Mouse (Mus musculus): Measurements from ENCODE around the gene Sel1l3. TPM values are rescaled to one million over a fixed set of nuclear protein-coding genes. Genes with fewer than 3 reads are reported as not detected.

Gene Sel1l3
- polyA plus RNA-seq, 1 experiment, result 28.6 TPM

DNA sequence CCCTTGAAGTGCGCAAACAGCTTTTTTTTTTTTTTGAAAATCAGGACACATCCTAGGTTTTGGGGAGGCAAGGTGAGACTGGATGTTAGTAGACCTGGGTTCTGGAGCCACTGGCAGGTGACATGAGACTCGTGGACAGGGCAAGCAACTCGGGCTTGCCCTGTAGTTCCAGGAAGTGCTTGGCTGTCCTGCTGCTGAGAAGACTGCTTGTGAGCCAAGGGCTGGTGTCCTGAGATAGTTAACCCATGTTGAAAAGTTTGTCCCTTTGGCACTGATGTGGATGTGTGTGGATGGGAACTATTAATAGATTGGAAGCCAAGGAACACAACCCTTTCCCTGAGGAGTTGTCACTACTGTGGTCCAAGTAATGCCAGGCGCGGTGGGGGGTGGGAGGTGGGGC, 635 bp upstream of the Sel1l3 start:
- Histone ChIP-seq H3K4me3 (ENCODE audit: insufficient read depth, low read depth, low read length) (no peak overlapping the region), H3K27me3 (replicated peaks; ENCODE audit: control insufficient read depth, insufficient read depth, low read length) (no peaks in the 10 kb centered on the region), H3K36me3 (ENCODE audit: control insufficient read depth, insufficient read depth, low read length) (no peaks in the 10 kb centered on the region), H3K27ac (ENCODE audit: insufficient read depth, low read depth, low read length) (no peak overlapping the region), H3K4me1 (ENCODE audit: control insufficient read depth, insufficient read depth, low read length) (peaks cover 6% of the 10 kb centered on the region; the same call in 1 of the 2 replicates)
- TF ChIP-seq POLR2A (IDR thresholded peaks at IDR 0.05; ENCODE audit: low read depth, low read length), result no peak
- no peak for TF ChIP-seq CTCF (conservative IDR thresholded peaks at IDR 0.05; ENCODE audit: insufficient read depth, insufficient read length, low read depth, low read length)
- peak; percentile 76 for DNase-seq
- WGBS, result 35% methylated on average over 5 of the region's 5 CpGs

GRCm38 (mm10) chr5:53212782-53213710, 681 bp downstream of the Sel1l3 start:
- H3K36me3 ChIP-seq (ENCODE audit: control insufficient read depth, insufficient read depth, low read length), result no peaks in the 10 kb centered on the region
- H3K27ac ChIP-seq (ENCODE audit: insufficient read depth, low read depth, low read length), result no peak overlapping the region
- DNase-seq, result peak; percentile 47
- no peak for TF ChIP-seq POLR2A (IDR thresholded peaks at IDR 0.05; ENCODE audit: low read depth, low read length)
- no peak for TF ChIP-seq CTCF (conservative IDR thresholded peaks at IDR 0.05; ENCODE audit: insufficient read depth, insufficient read length, low read depth, low read length)
- H3K27me3 ChIP-seq (replicated peaks; ENCODE audit: control insufficient read depth, insufficient read depth, low read length), result no peaks in the 10 kb centered on the region
- H3K4me1 ChIP-seq (ENCODE audit: control insufficient read depth, insufficient read depth, low read length), result peaks cover 6% of the 10 kb centered on the region; the same call in 1 of the 2 replicates
- H3K4me3 ChIP-seq (ENCODE audit: insufficient read depth, low read depth, low read length), result peak overlapping the region; percentile 56
- 1% methylated on average over 70 of the region's 99 CpGs for WGBS

DNA sequence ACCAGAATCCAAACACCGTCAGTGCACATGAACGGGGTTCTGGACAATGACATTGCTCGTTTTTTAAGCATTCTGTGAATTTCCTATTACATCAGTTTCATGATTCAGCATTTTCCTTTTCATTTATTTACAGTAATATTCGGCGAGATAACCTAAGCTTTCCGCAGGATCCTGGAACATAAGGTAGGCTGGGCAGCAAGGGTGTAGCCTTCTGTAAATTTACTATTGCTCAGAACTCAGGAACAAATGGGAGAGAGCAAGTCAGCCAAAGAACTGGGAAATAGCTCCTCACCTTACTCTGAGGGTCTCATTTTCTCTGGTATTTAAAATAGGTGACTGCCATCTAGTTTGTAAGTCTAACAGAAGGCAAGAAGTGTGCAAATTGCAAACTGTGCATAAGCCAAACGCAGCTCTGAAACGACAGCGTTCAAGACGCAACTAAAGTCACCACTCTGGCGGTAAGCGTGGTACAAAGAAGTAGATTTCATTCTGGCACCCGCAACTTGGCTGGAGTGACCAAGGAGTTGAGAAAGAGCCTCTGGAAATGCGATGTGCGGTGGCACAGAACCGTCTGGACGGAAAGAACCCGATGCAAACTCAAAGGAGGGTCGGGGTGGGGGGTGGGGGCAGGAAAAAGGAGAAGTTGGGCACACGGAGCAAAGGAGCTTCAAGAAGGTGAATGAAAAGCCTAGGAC, 1.5 kb downstream of the Sel1l3 start:
- H3K27ac ChIP-seq (ENCODE audit: insufficient read depth, low read depth, low read length), result no peak overlapping the region
- no peaks in the 10 kb centered on the region for H3K36me3 ChIP-seq (ENCODE audit: control insufficient read depth, insufficient read depth, low read length)
- peak overlapping the region; percentile 56 for H3K4me3 ChIP-seq (ENCODE audit: insufficient read depth, low read depth, low read length)
- H3K4me1 ChIP-seq (ENCODE audit: control insufficient read depth, insufficient read depth, low read length), result peaks cover 6% of the 10 kb centered on the region; the same call in 1 of the 2 replicates
- no peak for TF ChIP-seq POLR2A (IDR thresholded peaks at IDR 0.05; ENCODE audit: low read depth, low read length)
- TF ChIP-seq CTCF (conservative IDR thresholded peaks at IDR 0.05; ENCODE audit: insufficient read depth, insufficient read length, low read depth, low read length), result no peak
- DNase-seq, result no peak
- no peaks in the 10 kb centered on the region for H3K27me3 ChIP-seq (replicated peaks; ENCODE audit: control insufficient read depth, insufficient read depth, low read length)
- WGBS, result 15% methylated on average over 20 of the region's 20 CpGs

GRCm38 (mm10) chr5:53211241-53211640, 2.5 kb downstream of the Sel1l3 start:
- Histone ChIP-seq H3K4me1 (ENCODE audit: control insufficient read depth, insufficient read depth, low read length) (peaks cover 6% of the 10 kb centered on the region; the same call in 1 of the 2 replicates), H3K27me3 (replicated peaks; ENCODE audit: control insufficient read depth, insufficient read depth, low read length) (no peaks in the 10 kb centered on the region), H3K4me3 (ENCODE audit: insufficient read depth, low read depth, low read length) (no peak overlapping the region), H3K36me3 (ENCODE audit: control insufficient read depth, insufficient read depth, low read length) (no peaks in the 10 kb centered on the region), H3K27ac (ENCODE audit: insufficient read depth, low read depth, low read length) (no peak overlapping the region)
- no peak for TF ChIP-seq POLR2A (IDR thresholded peaks at IDR 0.05; ENCODE audit: low read depth, low read length)
- no peak for TF ChIP-seq CTCF (conservative IDR thresholded peaks at IDR 0.05; ENCODE audit: insufficient read depth, insufficient read length, low read depth, low read length)
- 54% methylated on average over 6 of the region's 6 CpGs for WGBS
- DNase-seq, result no peak

DNA sequence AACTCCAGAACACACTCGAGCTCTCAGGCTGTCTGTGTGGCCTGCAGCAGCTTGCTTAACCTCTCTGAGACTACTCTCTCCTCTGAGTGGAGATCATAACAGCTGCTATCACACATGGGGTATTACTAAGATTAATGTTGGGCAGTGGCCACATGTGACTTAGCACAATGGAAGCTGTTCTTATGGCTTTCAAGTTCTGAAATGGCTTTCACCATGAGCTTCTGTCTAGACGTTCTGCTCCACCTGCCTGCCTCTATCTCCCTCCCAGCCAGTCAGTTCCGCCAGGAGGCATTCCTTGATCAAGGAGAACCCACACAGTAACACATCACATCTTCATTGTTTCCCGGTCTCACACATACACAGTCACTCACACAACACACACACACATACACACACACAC, 3.2 kb downstream of the Sel1l3 start:
- Histone ChIP-seq H3K4me1 (ENCODE audit: control insufficient read depth, insufficient read depth, low read length) (peaks cover 6% of the 10 kb centered on the region; the same call in 1 of the 2 replicates), H3K36me3 (ENCODE audit: control insufficient read depth, insufficient read depth, low read length) (no peaks in the 10 kb centered on the region), H3K4me3 (ENCODE audit: insufficient read depth, low read depth, low read length) (no peak overlapping the region), H3K27ac (ENCODE audit: insufficient read depth, low read depth, low read length) (no peak overlapping the region), H3K27me3 (replicated peaks; ENCODE audit: control insufficient read depth, insufficient read depth, low read length) (no peaks in the 10 kb centered on the region)
- 83% methylated on average over 4 of the region's 4 CpGs for WGBS
- no peak for DNase-seq
- no peak for TF ChIP-seq CTCF (conservative IDR thresholded peaks at IDR 0.05; ENCODE audit: insufficient read depth, insufficient read length, low read depth, low read length)
- no peak for TF ChIP-seq POLR2A (IDR thresholded peaks at IDR 0.05; ENCODE audit: low read depth, low read length)

GRCm38 (mm10) chr5:53209773-53210172, 4.0 kb downstream of the Sel1l3 start:
- H3K27me3 ChIP-seq (replicated peaks; ENCODE audit: control insufficient read depth, insufficient read depth, low read length), result no peaks in the 10 kb centered on the region
- 49% methylated on average over 7 of the region's 7 CpGs for WGBS
- DNase-seq, result no peak

DNA sequence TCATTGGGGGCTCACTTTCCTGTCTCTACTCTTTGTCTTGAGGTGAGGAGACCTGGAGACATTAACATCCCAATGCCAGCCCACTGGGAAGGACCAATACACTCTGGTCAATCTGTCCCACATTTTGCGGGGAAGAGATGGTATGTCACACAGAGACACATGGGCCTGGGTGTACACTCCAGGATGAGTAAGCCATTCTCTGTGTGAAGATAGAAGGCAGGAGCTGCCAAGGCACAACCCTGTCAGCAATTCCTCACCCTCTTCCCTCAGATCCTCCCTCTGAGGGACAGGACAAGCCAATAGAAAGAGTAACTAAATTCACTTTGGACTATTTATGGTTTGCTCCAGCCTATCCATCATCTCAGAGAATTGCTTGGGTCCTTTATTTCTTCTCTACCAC, 5.0 kb downstream of the Sel1l3 start:
- Histone ChIP-seq H3K36me3 (ENCODE audit: control insufficient read depth, insufficient read depth, low read length) (no peaks in the 10 kb centered on the region), H3K4me3 (ENCODE audit: insufficient read depth, low read depth, low read length) (no peak overlapping the region), H3K27me3 (replicated peaks; ENCODE audit: control insufficient read depth, insufficient read depth, low read length) (no peaks in the 10 kb centered on the region), H3K27ac (ENCODE audit: insufficient read depth, low read depth, low read length) (no peak overlapping the region), H3K4me1 (ENCODE audit: control insufficient read depth, insufficient read depth, low read length) (peaks cover 6% of the 10 kb centered on the region; the same call in 1 of the 2 replicates)
- WGBS, result 96% methylated on average over 1 of the region's 1 CpGs
- DNase-seq, result no peak
- TF ChIP-seq CTCF (conservative IDR thresholded peaks at IDR 0.05; ENCODE audit: insufficient read depth, insufficient read length, low read depth, low read length) (no peak), POLR2A (IDR thresholded peaks at IDR 0.05; ENCODE audit: low read depth, low read length) (no peak)

More at GRCm38 (mm10) chr5:53209773-53210172, 4.0 kb downstream of the Sel1l3 start:
- Histone ChIP-seq H3K36me3 (ENCODE audit: control insufficient read depth, insufficient read depth, low read length) (no peaks in the 10 kb centered on the region), H3K4me3 (ENCODE audit: insufficient read depth, low read depth, low read length) (no peak overlapping the region), H3K4me1 (ENCODE audit: control insufficient read depth, insufficient read depth, low read length) (peaks cover 6% of the 10 kb centered on the region; the same call in 1 of the 2 replicates), H3K27ac (ENCODE audit: insufficient read depth, low read depth, low read length) (no peak overlapping the region)
- TF ChIP-seq CTCF (conservative IDR thresholded peaks at IDR 0.05; ENCODE audit: insufficient read depth, insufficient read length, low read depth, low read length), result no peak
- no peak for TF ChIP-seq POLR2A (IDR thresholded peaks at IDR 0.05; ENCODE audit: low read depth, low read length)

All from kidney, adult 2 months (tissue).